Comparison of ENCODE assay signal across 27 mouse cellular contexts in genomic region chr7:29085981-29086380, GRCm38 (mm10). TPM values are rescaled to one million over a fixed set of nuclear protein-coding genes. Genes with fewer than 3 reads are reported as not detected.
A peak's percentile ranks its signal among the peaks of the same experiment; 100 is the strongest.
DNase-seq lines count a peak whose midpoint lies in the region; TF ChIP-seq lines count a peak whose summit lies in the region.
"Had no signal": no experiment of that assay in that cellular context is flagged by ENCODE, and none has a peak within 500 bp of the region (broad histone marks: within the 10 kb centered on the region; RNA-seq: fewer than 3 reads in every experiment).

No protein-coding gene starts in this region.

- peak overlapping the region; percentile 45 for H3K9ac ChIP-seq in ES-E14 (ENCODE audit: insufficient read depth, low read depth, low read length, poor library complexity, severe bottlenecking)
- H3K9ac ChIP-seq: embryonic facial prominence, embryonic 13.5 days; forebrain, embryonic 12.5 days; forebrain, embryonic 15.5 days; heart, embryonic 12.5 days; heart, embryonic 15.5 days; hindbrain, embryonic 13.5 days had no signal

- DNase-seq in gastrocnemius, adult 2 months, result peak; percentile 62
- no peak for DNase-seq in gastrocnemius, adult 18-20 months (ENCODE audit: low spot score)
- DNase-seq in ES-E14 (ENCODE audit: low read depth, low spot score), result no peak
- DNase-seq in thymus, postnatal 0 days (ENCODE audit: low spot score), result no peak
- no peak for DNase-seq in thymus, postnatal 4 days
- DNase-seq: adrenal gland, adult 8-10 months; adrenal gland, postnatal 25 days; cerebellum, adult 11-12 months; cerebellum, adult 8-10 months; cerebellum, postnatal 10 days; cerebellum, postnatal 36 days; embryo, embryonic 11 days; gastrocnemius, postnatal 14 days; heart, adult 18-20 months; heart, postnatal 10 days; heart, postnatal 36 days had no signal

- H3K27ac ChIP-seq in gastrocnemius, adult 2 months, result no peak overlapping the region
- no peak overlapping the region for H3K27ac ChIP-seq in ES-E14 (ENCODE audit: insufficient read depth, low read depth, low read length, poor library complexity, severe bottlenecking)
- H3K27ac ChIP-seq: embryonic facial prominence, embryonic 10.5 days; embryonic facial prominence, embryonic 13.5 days; forebrain, embryonic 12.5 days; forebrain, embryonic 15.5 days; heart, embryonic 15.5 days; hindbrain, embryonic 10.5 days; hindbrain, embryonic 13.5 days had no signal

- H3K27me3 ChIP-seq in E14TG2a.4 (ENCODE audit: insufficient read depth, low read length), result peaks cover 42% of the 10 kb centered on the region
- H3K27me3 ChIP-seq: embryonic facial prominence, embryonic 13.5 days; forebrain, embryonic 12.5 days; forebrain, embryonic 15.5 days had no signal

- no peak for TF ChIP-seq CTCF in gastrocnemius, adult 2 months (IDR thresholded peaks at IDR 0.05)
- TF ChIP-seq CTCF in E14TG2a.4 (conservative IDR thresholded peaks at IDR 0.05; ENCODE audit: low read length), result no peak

- in situ Hi-C loops in ES-E14 (cut with MboI; ENCODE audit: low sequenced_read_pairs in 2 of 2, unreplicated experiment in 2 of 2), result no loop called here

- H3K9me3 ChIP-seq in E14TG2a.4 (ENCODE audit: low read length) (no peaks in the 10 kb centered on the region), ES-E14 (ENCODE audit: control insufficient read depth, insufficient read depth, low read depth, low read length) (no peaks in the 10 kb centered on the region)
- H3K9me3 ChIP-seq: embryonic facial prominence, embryonic 10.5 days; embryonic facial prominence, embryonic 13.5 days; forebrain, embryonic 12.5 days; forebrain, embryonic 15.5 days; G1E; heart, embryonic 12.5 days; heart, embryonic 15.5 days; hindbrain, embryonic 10.5 days; hindbrain, embryonic 13.5 days had no signal

- intact Hi-C loops in gastrocnemius, adult 2 months (cut with DNase I), result no loop called here

- H3K4me3 ChIP-seq in gastrocnemius, adult 2 months, result no peak overlapping the region
- H3K4me3 ChIP-seq in E14TG2a.4 (replicated peaks; ENCODE audit: low read length) (peak overlapping the region; percentile 68), ES-E14 (ENCODE audit: insufficient read depth in 1 of 2, low read depth in 1 of 2, low read length in 2 of 2, poor library complexity in 1 of 2, severe bottlenecking in 1 of 2) (peak overlapping the region; percentile 19 to 51; a peak in 3 of 4 replicates)
- H3K4me3 ChIP-seq: embryonic facial prominence, embryonic 10.5 days; embryonic facial prominence, embryonic 13.5 days; erythroblast, embryonic 14.5 days; forebrain, embryonic 12.5 days; forebrain, embryonic 15.5 days; heart, embryonic 12.5 days; heart, embryonic 15.5 days; hindbrain, embryonic 10.5 days; hindbrain, embryonic 13.5 days had no signal

- peaks cover 4% of the 10 kb centered on the region; the same call in 1 of the 2 replicates for H3K36me3 ChIP-seq in E14TG2a.4 (ENCODE audit: insufficient read depth, low read length)
- no peaks in the 10 kb centered on the region for H3K36me3 ChIP-seq in ES-E14 (ENCODE audit: control insufficient read depth, insufficient read depth, low read length, poor library complexity, severe bottlenecking)
- H3K36me3 ChIP-seq: forebrain, embryonic 12.5 days; forebrain, embryonic 15.5 days; G1E; heart, embryonic 12.5 days; heart, embryonic 15.5 days; hindbrain, embryonic 10.5 days; hindbrain, embryonic 13.5 days had no signal

- peaks cover 70% of the 10 kb centered on the region for H3K4me1 ChIP-seq in E14TG2a.4 (replicated peaks; ENCODE audit: low read depth, low read length)
- peaks cover 5 to 33% of the 10 kb centered on the region in 2 experiments; a peak in 3 of 4 replicates for H3K4me1 ChIP-seq in ES-E14 (ENCODE audit: control insufficient read depth in 2 of 2, insufficient read depth in 2 of 2, low read length in 2 of 2, poor library complexity in 1 of 2)
- H3K4me1 ChIP-seq: embryonic facial prominence, embryonic 13.5 days; forebrain, embryonic 15.5 days; heart, embryonic 12.5 days; heart, embryonic 15.5 days; hindbrain, embryonic 13.5 days had no signal

TF ChIP-seq in ES-E14, 5 proteins besides CTCF, POLR2A, EP300 and RAD21:
- TF ChIP-seq MAFK (IDR thresholded peaks at IDR 0.05; ENCODE audit: insufficient read depth, low read depth, low read length) (no peak), ZC3H11A (IDR thresholded peaks at IDR 0.05; ENCODE audit: borderline replicate concordance, low read depth, low read length) (no peak), ZNF384 (IDR thresholded peaks at IDR 0.05; ENCODE audit: low read depth, low read length) (no peak), HCFC1 (IDR thresholded peaks at IDR 0.05; ENCODE audit: borderline replicate concordance, insufficient read depth, low read length) (no peak), CHD2 (IDR thresholded peaks at IDR 0.05; ENCODE audit: low read depth, low read length) (no peak)

RNA-seq across cellular contexts. Expression of gene Ryr1, which starts 39.0 kb away (rescaled TPM):
- total RNA-seq in gastrocnemius, adult 2 months (2021), result 1,000 to 10,000 TPM; 1,499 to 2,077 TPM
- 1,000 to 10,000 TPM; 1,704 to 1,734 TPM for total RNA-seq in gastrocnemius, adult 18-20 months (2021)
- 5.1 and 8.5 TPM in 2 replicates for total RNA-seq in ES-E14 (2012; rRNA removed)
- 0.16 and 0.19 TPM in 2 replicates for polyA plus RNA-seq in thymus, postnatal 0 days (2015; fragmentation: Nextera tagmentation; extraction: Ambion mirVana)

RNA-seq across cellular contexts. Expression of gene Rasgrp4, which starts 48.7 kb away (rescaled TPM):
- under 1 TPM; 0.61 to 0.84 TPM for total RNA-seq in gastrocnemius, adult 2 months (2021)
- total RNA-seq in gastrocnemius, adult 18-20 months (2021), result under 1 TPM; 0.52 to 0.62 TPM
- 5.6 and 5.9 TPM in 2 replicates for total RNA-seq in ES-E14 (2012; rRNA removed)
- polyA plus RNA-seq in thymus, postnatal 0 days (2015; fragmentation: Nextera tagmentation; extraction: Ambion mirVana), result 2.2 and 3.4 TPM in 2 replicates

Comparison
In these comparisons a context has a peak if more than half of its experiments do, and no peak if none do; other contexts are left out.
1. RNA of gene Ryr1, which starts 39.0 kb away (total RNA-seq): 1,499 to 2,077 TPM in gastrocnemius, adult 2 months and 1,704 to 1,734 TPM in gastrocnemius, adult 18-20 months; 5.1 to 8.5 TPM in ES-E14; every median in the first group is over 100 times any median in the second.